Mouse (Mus musculus) G1E-ER4 (cell line): ENCODE results near the gene Sumo1. TPM values are rescaled to one million over a fixed set of nuclear protein-coding genes. Genes with fewer than 3 reads are reported as not detected.

Experiments used
- GATA1 ChIP-seq: IDR thresholded peaks from one replicate; pipeline ENCODE4 v1.8.0; 2012; ENCODE audit warnings: low read length, inconsistent platforms
- polyA plus RNA-seq: library from polyadenylated mRNA; stranded (reverse); fragments of >175 nt; gene quantifications from 2 replicates; pipeline ENCODE4 v1.2.3, GENCODE M21; 2012

Sumo1 gene
- polyA plus RNA-seq, 1 experiment = 169 TPM

DNA sequence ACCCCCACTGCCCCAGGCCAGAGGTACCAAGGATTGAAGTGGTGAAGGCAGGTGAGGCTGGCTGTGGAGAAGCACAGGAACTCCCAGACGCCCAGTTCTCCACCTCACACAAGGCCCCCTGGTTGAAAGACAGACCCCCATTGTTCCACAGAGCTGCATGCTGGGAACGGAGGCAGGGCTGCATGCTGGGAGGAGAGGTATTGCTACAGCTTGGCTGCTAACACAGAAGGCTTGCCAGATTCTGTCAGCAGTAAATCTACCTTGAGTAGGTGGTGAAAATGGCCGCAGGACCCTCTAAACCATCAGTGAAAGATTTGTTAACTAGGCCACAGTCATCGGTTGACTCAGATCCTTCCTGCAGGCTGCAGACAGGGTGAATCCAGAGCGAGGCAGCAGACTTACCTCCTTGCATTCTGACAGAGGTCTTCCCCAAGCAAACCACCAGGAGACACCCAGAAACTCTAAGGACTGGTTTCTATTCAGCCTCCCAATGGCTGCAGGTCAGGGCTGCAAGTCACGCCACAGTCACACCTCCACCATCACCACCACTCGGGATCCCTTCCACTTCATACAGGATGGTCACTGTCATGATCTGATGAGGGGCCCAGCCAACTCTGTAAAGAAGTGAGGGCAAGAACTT lies 121.5 kb downstream of the Sumo1 start:
- no peak for TF ChIP-seq GATA1

DNA sequence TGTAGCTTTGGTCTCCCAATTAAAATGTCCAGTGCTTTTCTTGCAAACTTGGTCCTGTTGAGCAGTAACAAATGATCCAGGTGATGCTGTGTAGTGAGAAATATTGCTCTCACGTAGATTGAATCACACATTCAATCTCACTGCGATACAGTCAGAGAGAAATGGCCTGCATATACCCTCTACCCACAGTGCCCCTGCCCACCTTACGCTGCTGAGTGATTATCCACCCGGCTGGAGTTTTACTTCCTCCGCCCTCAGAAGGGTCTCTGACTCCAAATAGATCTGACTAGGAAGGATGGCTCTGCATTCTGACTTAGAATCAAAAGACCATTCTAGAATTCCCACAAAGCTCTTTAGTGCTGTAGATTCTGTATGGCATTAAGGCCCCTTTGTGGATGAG lies 122.1 kb downstream of the Sumo1 start:
- no peak for TF ChIP-seq GATA1

DNA sequence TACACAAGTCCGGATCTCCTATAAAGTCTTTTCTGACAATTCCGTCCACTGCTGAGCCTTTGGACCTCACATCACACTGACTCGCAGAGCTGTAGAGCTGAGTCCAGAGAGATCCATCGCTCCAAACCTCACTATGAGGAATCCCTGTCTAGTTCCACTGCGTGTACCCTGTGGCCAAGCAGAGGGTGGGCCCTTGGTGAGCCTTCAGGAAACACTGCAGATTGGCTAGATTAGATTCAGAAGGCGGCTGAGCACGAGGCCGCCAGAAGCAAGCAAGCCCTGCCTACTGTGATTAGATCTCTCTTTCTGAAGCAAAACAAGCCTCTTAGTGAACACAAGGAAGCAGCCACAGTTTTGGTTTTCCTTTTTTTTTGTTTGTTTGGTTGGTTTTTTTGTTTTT lies 126.7 kb downstream of the Sumo1 start:
- TF ChIP-seq GATA1 = no peak

DNA sequence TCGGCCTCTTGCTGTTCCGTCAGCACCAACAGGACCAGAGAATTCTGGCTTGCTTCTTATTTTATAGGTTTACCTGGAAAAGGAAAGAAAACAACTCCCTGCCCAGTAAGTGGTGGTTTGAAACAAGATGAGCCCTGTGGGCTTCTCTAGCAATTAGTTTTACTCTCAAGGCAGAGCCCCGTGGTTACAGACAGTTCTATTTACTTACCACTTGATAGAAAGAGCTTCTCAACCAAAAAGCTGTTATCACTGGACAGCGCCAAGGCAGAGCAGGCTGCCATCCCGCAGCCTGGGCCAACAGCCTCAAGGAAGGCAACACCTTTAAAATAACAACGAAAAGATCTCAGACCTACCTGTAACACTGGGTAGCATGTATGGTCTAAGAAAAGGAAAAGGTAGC lies 128.4 kb downstream of the Sumo1 start:
- no peak for TF ChIP-seq GATA1

DNA sequence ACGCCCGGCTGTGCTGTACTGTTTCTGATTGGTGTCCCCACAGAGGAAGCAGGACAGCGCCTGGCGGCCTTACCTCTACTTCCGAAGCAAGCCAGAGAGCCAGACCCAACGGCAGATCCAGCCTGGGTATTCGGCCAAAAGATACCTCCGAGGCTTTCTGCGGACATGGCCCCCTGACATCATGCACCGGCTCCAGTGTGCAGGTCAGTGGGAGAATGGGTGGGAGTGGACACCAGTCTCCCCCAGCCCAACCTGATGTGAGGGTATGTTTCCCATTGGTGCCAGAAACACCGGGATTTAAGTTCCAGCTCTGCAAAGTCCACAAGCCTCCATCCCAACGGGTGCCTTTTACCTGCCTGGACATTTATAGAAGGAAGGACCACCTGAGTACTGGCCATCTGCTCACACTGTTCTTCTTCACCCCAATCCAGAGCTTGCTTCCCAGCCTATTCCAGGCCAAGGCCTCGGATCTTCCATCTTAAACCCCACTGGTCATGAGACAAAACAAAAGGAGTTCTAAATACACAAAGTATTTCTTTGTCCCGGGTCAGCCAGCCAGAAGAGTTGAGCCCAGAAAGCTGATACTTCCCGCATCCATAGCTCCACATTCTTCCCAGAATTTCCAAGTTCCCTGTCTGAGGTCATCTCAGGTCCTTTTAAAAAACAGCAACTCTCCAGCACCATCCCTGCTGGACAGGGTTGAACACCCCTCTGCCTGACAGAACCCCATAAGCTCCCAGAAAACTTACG lies 129.2 kb downstream of the Sumo1 start:
- no peak for TF ChIP-seq GATA1

DNA sequence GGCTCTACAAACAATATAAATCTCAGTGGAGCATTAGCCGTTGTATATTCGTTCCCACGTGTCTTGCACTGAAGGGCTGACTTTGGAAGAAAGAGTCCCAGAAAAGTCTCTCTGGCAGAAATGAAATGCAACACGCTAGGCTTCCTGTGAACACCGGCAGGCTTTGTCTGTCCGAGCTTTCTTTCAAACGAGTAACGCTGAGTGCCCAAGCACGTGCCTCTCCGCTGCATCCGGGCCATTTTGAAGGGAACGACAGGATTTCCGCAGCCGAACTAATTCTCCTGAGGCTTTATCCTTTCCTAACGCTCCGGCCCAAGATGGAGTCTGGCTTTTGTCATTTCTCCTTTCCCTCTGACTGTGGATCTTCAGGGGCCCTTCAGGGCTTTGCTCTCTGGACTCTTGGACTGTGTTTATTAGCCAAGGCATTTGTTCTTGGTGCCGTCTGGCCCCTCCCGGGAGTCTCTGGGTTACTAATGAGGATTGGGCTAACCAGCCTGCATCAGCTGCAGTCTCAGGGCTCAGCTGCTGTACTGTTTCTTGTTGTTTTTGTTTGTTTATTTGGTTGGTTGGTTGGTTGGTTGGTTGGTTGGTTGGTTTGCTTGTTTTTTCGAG lies 130.0 kb downstream of the Sumo1 start:
- no peak for TF ChIP-seq GATA1

DNA sequence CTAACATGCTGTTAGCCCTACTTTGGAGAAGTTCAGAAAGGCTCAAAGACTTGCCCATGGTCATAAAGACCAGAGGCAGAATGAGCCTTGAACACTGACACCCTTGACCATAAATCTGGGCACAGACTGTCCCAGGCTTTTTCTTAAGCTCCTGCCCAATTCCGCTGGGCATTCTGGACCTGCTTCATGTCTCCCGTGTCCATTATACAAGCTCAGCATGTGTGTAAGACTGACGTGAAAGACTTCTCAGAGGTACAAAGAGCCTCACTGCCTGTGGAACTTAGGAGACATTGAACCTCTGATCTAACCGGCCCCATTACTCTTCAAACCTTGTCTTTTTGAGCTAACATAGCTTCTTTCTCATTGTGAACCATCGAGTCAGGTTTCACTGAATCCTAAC lies 132.3 kb downstream of the Sumo1 start:
- TF ChIP-seq GATA1 = no peak

Other genes with a start within 250 kb of the Sumo1 start
- gene Fzd7, start 188.4 kb downstream of the Sumo1 start, polyA plus RNA-seq = 42.2 and 50.9 TPM in 2 replicates
- gene Gm973, start 154.6 kb downstream of the Sumo1 start, polyA plus RNA-seq = not detected in 2 replicates
- 138 and 241 TPM in 2 replicates for gene Nop58, start 14.1 kb upstream of the Sumo1 start, polyA plus RNA-seq
- gene Bmpr2, start 92.6 kb upstream of the Sumo1 start, polyA plus RNA-seq = 3.1 and 3.9 TPM in 2 replicates
- 57.7 and 67.8 TPM in 2 replicates for gene Fam117b, start 242.2 kb upstream of the Sumo1 start, polyA plus RNA-seq